Mouse (Mus musculus) heart, postnatal 4 days (tissue): ENCODE results near the gene Eif4ebp2. TPM values are rescaled to one million over a fixed set of nuclear protein-coding genes. Genes with fewer than 3 reads are reported as not detected.
A peak's percentile ranks its signal among the peaks of the same experiment; 100 is the strongest.

Experiments used
- DNase-seq: peaks from one replicate; pipeline ENCODE4 v3.0.0; 2021
- total RNA-seq, 2 experiments: library from RNA; stranded (reverse); gene quantifications; 2 replicates each; pipeline ENCODE4 v1.2.3; 2021

Gene Eif4ebp2
- total RNA-seq, 2 experiments from 2014 or later = 95.4 to 95.9 TPM

- peak; percentile 18 for DNase-seq
Measured at GRCm38 (mm10) chr10:61418131-61418900, 34.1 kb downstream of the Eif4ebp2 start.

- DNase-seq = no peak
Measured at GRCm38 (mm10) chr10:61417672-61418071, 34.8 kb downstream of the Eif4ebp2 start, which contains the start of gene Nodal. Gene Nodal, plus strand, starts transcription at chr10:61417972.

- DNase-seq = no peak
Measured at GRCm38 (mm10) chr10:61417046-61417445, 35.4 kb downstream of the Eif4ebp2 start.

DNA sequence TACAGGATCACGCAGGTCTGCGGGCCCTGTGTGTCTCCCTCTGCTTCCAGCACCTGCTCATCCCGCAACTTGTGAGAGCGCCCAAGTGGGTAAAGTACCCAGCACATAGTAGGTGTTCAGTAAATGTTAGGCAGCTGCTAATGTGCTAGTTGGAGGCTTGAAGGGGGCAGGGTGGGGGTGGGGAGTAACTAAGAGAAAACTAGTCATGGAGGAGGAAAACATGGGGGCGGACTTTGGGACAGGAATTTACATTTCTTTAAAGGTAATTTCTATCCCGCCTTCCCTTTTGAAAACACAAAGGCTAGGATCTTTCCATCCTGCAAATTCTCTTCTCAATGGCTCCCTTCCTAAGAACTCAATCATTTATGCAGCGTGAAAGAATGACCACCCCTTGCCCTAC lies 35.9 kb downstream of the Eif4ebp2 start:
- no peak for DNase-seq

DNA sequence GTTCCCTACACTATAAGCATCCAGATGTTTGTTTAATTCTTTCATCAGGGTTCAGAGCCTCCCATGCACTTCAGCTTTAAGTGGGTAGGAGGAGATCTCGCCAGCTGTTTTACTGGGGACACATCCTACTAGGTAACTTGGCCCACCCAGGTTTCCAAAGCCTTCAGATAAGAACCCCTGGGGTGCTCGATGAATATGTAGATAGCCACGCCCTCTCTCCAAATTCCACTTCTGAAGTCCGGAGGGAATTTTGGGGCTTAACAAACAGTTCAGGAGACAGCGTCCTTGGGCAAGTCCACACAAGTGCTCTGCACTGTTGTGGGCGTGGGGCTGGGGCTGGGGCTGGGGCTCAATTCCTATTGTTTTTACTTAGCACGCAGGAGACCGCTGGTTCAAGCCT lies 36.6 kb downstream of the Eif4ebp2 start:
- DNase-seq = no peak

DNA sequence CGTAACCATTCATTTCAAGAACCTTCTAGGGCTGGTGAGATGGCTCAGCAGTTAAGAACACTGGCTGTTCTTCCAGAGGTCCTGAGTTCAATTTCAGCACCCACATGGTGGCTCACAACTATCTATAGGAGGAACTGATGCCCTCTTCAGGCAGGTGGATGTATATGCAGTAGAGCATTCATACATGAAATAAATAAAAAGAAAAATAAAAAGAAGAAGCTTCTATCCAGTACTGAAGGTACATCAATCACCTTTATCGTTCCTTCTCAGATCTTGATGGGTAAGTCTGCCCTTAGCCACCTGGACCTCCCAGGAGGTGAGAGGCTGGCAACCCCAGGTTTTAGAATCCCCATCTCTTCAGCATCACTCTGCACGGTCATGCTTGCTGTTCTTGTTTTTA lies 37.2 kb downstream of the Eif4ebp2 start:
- DNase-seq = no peak

DNA sequence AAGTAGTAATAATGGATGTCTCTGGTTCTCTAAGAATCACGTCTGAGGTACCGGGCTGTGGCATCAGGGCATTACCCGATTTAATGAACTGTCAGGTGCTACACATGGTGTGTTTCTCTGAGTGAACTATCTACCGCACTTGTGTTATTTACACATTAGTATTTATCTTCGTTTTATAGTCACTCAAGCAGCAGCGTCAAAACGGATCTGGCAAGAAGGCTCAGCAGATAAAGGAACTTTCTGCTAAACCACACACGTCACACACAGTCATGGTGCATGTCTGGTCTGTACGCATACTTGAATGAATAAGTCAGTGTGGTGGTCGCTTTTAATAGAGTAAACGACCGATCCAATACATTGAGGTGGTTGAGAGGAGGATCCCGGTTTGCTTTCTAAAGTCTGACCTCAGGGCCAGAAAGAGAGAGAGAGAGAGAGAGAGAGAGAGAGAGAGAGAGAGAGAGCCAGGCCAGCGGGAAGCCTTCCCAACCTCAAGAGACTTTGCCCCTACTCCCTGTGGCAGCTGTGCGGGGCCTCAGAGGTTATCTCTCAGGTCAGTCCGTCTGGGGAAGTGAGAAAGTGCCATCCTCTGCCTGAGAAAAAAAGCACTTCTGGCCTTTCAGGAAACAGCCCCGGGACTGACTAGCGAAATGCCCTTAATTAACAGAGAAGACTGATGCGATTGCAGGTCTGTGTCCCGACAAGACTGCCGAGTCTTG lies 39.4 kb downstream of the Eif4ebp2 start:
- no peak for DNase-seq

- no peak for DNase-seq
Measured at GRCm38 (mm10) chr10:61410193-61410592, 42.3 kb downstream of the Eif4ebp2 start.

- no peak for DNase-seq
Measured at GRCm38 (mm10) chr10:61409776-61410175, 42.7 kb downstream of the Eif4ebp2 start.

DNA sequence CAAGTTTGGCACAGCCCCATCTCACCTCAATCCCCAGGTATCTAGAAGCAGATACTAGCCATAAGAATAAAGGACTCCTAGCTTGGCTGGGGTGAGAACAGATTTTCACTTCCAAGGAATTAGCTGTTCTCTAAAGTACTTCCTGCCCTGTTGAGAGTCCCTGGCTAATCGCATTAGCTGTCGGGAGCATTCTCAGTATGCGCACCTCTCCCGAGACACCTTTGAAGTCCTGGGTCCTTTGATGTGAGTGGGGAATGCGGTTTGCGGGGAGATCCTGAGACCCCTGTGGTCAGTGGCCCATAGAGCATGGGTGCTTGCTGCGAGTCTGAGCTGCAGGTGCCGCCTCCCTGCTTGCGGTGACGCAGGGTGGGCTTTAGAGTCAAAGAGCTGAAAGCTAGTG lies 46.5 kb downstream of the Eif4ebp2 start:
- no peak for DNase-seq

DNA sequence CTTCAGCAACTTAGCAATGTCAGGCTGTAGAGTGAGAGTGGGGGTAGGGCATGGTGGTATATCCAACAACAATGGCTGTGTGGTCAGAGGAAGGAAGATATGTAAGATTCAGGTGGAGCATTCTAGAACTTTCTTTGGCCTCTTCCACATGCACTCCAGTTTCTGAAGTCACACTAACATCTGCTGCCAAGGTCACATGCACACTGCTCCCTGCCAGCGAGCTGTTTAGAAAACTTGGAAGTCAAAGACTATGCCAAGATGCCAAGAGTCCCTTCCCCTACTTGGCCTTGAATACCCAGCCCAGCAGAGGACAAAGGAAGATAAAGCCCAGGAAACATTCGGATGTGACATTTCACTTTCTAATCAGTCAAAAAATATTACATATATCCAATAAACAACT lies 49.5 kb downstream of the Eif4ebp2 start:
- DNase-seq = no peak

DNA sequence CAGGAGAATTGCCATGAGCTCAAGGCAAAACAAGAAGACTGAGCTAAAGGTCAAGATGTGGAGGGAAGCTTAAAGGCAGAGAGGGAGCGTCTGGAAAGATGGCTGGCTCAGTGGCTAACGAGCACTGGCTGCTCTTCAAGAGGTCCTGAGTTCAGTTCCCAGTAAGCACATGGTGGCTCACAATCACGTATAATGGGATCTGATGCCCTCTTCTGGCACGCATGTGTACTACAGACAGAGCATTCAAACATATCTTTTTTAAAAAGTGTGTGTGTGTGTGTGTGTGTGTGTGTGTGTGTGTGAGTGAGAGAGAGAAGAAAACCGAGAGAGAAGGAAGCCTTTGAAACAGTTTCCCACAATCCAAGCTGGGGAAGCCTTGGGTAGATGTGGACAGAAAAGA lies 50.0 kb downstream of the Eif4ebp2 start:
- DNase-seq = no peak

- no peak for DNase-seq
Measured at GRCm38 (mm10) chr10:61400407-61400806, 52.1 kb downstream of the Eif4ebp2 start.

GRCm38 (mm10) chr10:61399156-61399734 lies 53.2 kb downstream of the Eif4ebp2 start:
- peak; percentile 84 for DNase-seq

DNA sequence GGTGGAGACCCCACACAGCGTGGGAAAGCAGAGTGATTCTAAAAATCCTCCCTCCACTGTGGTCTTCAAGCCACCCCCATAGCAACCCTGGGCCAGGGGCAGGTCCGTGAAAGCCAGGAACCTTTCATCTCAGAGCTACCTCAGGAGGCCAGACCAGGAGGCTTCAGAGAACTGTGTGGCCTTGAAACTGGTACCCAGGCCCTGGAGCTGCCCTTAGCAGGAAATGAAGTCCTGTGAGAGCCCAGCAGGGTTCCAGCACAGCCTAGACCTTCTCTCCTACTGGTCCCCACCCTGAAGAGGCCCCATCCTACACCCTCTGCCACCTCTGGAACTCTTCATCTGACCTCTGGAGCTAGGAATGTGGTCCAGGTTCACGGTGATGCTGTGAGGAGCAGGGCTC lies 54.3 kb downstream of the Eif4ebp2 start:
- DNase-seq = no peak

DNA sequence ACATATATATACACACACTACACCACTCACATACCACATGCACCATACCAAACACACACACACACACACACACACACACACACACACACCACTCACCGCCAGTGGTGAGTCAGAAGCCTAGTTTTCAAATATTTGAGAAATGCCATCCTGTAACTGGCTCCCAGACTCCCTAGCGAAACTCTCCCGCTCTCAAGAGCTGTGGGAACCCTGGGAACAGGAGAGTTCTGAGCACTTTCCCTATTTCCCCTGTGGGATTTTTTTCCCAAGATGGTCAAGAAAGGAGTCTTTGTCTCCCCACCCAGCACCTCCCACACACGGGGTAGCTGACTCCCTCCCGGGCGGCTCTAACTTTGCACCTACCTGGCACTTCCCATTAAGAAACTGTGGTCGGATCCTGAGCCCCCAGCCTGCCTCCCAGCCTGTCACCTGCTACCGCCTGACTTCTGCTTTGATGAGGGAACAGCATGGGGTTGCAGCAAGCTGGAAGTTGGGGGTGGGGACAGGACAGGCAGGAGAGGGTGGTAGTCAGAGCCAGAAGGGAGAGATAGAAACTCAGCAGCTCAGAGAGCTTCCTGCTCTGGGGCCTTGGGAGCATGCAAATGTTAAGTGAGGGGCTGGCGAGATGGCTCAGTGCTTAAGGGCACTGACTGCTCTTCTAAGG lies 57.9 kb downstream of the Eif4ebp2 start:
- no peak for DNase-seq

GRCm38 (mm10) chr10:61392584-61392983 lies 59.9 kb downstream of the Eif4ebp2 start:
- no peak for DNase-seq

- DNase-seq = no peak
Measured at GRCm38 (mm10) chr10:61390148-61390547, 62.3 kb downstream of the Eif4ebp2 start.

- DNase-seq = no peak
Measured at GRCm38 (mm10) chr10:61389020-61389419, 63.4 kb downstream of the Eif4ebp2 start.

DNA sequence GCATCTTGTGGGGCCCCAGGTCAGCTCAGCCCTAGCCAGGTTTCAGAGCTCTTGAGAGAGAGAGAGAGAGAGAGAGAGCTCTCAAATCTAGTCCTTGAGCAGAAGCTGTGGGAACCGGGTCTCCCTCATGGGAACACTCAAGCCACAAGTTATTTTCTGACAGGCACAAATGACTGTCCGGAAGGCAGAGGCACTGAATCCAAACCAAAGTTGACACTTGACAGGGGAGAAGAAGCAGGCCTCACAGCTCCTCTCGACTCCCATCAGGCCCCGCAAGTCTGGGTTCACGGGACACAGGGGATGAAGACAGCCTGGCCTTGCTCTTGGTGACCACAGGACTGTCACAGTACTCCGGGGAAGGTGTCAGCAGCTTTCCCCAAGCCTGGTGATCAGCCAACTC lies 66.2 kb downstream of the Eif4ebp2 start:
- no peak for DNase-seq

DNA sequence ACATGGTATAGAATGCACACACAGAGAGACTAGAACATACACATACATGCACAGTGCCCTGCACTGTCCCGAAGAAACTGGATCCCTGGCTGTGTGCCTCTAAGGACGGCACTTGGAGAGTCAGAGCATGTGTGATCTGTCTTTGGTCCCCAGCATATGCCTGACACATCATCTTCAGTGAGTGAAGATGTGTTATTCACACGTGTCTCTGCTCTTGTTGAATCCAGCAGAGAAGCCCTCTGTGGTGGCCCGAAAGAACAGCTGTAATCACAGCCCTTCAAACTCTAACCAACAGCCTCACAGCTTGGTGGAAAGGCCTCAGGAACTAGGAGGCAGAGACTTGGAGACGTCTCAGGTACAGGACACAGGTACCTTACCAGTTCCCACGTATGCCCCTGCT lies 67.3 kb downstream of the Eif4ebp2 start:
- no peak for DNase-seq

- DNase-seq = no peak
Measured at GRCm38 (mm10) chr10:61383715-61384047, 68.8 kb downstream of the Eif4ebp2 start.

DNA sequence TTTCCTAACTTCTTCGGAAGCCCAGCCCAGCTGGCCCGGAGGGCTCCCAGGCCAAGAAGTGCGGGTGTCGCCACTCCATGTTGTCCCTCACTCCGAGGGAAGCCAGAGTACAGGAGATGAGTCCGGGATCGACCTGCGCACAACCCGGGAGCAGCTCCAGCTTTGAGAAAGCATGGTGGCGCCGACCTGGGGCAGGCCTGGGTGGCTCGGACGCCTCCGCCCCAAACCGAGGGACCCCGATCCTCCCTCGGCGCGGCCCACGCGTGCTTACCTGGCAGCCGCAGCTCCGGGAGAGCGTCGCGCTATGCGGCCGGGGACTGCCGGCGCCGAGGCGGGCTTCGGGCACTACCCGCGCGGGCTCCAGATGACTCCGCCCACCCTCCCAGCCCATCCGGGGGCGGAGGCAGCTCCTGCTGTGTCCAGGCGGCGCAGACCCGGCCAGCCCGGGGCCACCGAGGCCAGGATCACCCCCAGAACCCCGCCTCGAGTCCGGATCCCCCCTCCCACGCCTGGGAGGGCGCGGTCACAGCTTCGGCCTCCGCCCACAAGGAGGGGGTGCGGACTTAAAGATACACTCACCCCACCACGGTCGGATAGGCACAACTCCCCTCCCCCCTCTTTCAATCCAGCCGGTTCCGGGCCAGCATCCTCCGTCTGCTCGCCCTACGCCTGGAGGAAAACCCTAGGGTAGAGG lies 69.3 kb downstream of the Eif4ebp2 start, which contains the start of gene Pald1:
Gene Pald1 (minus strand): TSS at position 510 of the 694 bp plus-strand sequence.
- peak; percentile 84 for DNase-seq
